Mouse (Mus musculus): ENCODE measurements at regions not wholly inside any gene's neighbourhood (a gene's known extent, or its start where the extent isn't known, plus 50 kb on each side); places are given as distances from the start of the nearest gene placed in this dataset.
A peak's percentile ranks its signal among the peaks of the same experiment; 100 is the strongest.

GRCm38 (mm10) chr3:60731331-60731730 is 258.7 kb downstream of the Mbnl1 start:
- TF ChIP-seq EP300 (IDR thresholded peaks at IDR 0.05): no peak
- 0 out of 2 replicates have a peak, but pooled peaks have one; percentile 18 for TF ChIP-seq CTCF (IDR thresholded peaks at IDR 0.05)
